Mouse (Mus musculus) embryonic facial prominence, embryonic 14.5 days (tissue): Measurements from ENCODE around the gene Commd1. TPM values are rescaled to one million over a fixed set of nuclear protein-coding genes. Genes with fewer than 3 reads are reported as not detected.

Experiments used
- ATAC-seq: fragments of 200-750 bp; cut with Nextera tagmentation; 2 replicates; pipeline ENCODE4 v1.8.0; 2017; ENCODE audit warnings: low read depth, moderate number of reproducible peaks, moderate TSS enrichment
- DNase-seq: peaks from one replicate; pipeline ENCODE4 v3.0.0-alpha.2; 2015; ENCODE audit warnings: low spot score
- H3K27ac ChIP-seq: fragments of 300-500 bp; sonication (generic); replicated peaks from 2 replicates; pipeline ENCODE4 v1.5.1; 2014; ENCODE audit warnings: low read depth, mild to moderate bottlenecking, low read length, moderate library complexity
- H3K27me3 ChIP-seq: fragments of 300-500 bp; sonication (generic); replicated peaks from 2 replicates; pipeline ENCODE4 v1.6.1; 2014; ENCODE audit warnings: low read length; ENCODE audit not compliant: control insufficient read depth, insufficient read depth
- H3K36me3 ChIP-seq: fragments of 300-500 bp; sonication (generic); 2 replicates; pipeline ENCODE4 v1.6.1; 2014; ENCODE audit warnings: low read length, mixed read lengths; ENCODE audit not compliant: control insufficient read depth, insufficient read depth
- H3K4me1 ChIP-seq: fragments of 300-500 bp; sonication (generic); 2 replicates; pipeline ENCODE4 v1.6.1; 2014; ENCODE audit warnings: antibody characterized with exemption, low read length; ENCODE audit not compliant: control insufficient read depth, insufficient read depth
- H3K4me2 ChIP-seq: fragments of 300-500 bp; sonication (generic); 2 replicates; pipeline ENCODE4 v1.6.1; 2014; ENCODE audit warnings: low read depth, mild to moderate bottlenecking, low read length, moderate library complexity, mixed read lengths
- H3K4me3 ChIP-seq: fragments of 300-500 bp; sonication (generic); 2 replicates; pipeline ENCODE4 v1.5.1; 2014; ENCODE audit warnings: low read depth, mild to moderate bottlenecking, low read length
- H3K9ac ChIP-seq: fragments of 300-500 bp; sonication (generic); 2 replicates; pipeline ENCODE4 v1.6.1; 2014; ENCODE audit warnings: low read depth, mild to moderate bottlenecking, low read length, moderate library complexity, mixed read lengths
- H3K9me3 ChIP-seq: fragments of 300-500 bp; sonication (generic); 2 replicates; pipeline ENCODE4 v1.6.1; 2016; ENCODE audit warnings: low read length; ENCODE audit not compliant: control insufficient read depth
- WGBS: fragments of 180-500 bp; shearing (Covaris S2); extraction: QIAGEN DNeasy Blood & Tissue Kit; methylation state at CpG from one replicate; pipeline ENCODE4 v1.1.7; 2014; 5-methylcytosine and 5-hydroxymethylcytosine counted together
- polyA plus RNA-seq: library from polyadenylated mRNA; unstranded; fragments of >200 nt; fragmentation: Nextera tagmentation; extraction: Ambion mirVana; gene quantifications from 2 replicates; pipeline ENCODE4 v1.2.1, GENCODE M21; 2014

Gene Commd1
- 374 and 376 TPM in 2 replicates for polyA plus RNA-seq

DNA sequence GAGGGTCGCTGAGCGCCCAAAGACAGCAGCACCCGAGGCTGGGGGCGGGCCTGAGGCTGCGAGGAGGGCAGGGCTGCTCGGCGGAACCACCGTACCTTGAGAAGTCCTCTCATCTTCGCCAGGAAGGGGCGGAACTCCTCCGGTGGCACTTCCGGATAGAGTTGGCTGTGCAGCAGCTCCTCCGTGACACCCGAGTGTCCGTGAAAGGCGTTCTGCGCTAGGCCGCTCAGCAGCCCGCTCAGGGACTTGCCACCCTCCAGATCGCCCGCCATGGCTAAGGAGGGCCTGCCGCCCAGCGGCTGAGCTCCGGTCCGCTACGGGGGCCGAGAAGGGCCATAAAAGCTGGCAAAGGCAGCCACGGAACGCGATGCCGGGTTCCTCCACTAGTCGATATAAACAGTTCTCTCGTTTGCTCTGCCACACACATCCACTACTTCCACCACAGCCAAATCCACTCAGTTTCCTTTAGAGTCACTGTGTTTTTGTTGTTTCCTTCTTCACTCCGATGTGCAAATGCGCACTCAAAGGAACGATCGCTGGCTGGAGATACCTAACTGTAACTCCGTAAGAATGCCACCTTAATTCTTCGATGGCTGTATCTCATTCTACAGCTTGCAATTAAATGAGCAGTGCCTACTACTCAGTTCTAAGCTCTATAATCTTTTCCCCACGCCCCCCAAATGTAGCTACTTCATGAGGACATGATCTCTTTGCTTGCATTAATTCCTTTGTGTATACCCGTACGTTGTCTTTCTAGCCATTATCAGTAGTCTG lies at the start of gene Commd1, which contains the start of gene Gm28048:
Gene Commd1 (minus strand): TSS at position 399 of the 774 bp plus-strand sequence.
Gene Gm28048 (minus strand): TSS at position 107 of the 774 bp plus-strand sequence.
- WGBS = 2% methylated on average over 40 of the region's 42 CpGs
- DNase-seq (peak; percentile 95), ATAC-seq (peak; percentile 95)
- Histone ChIP-seq H3K9ac (peak within 1 kb of the TSS; percentile 82), H3K4me3 (peak within 1 kb of the TSS; percentile 75), H3K4me1 (peaks cover 9% of the 10 kb centered on the region), H3K36me3 (peaks cover 13% of the 10 kb centered on the region), H3K9me3 (no peaks in the 10 kb centered on the region), H3K27me3 (no peaks in the 10 kb centered on the region), H3K4me2 (peak within 1 kb of the TSS; percentile 76), H3K27ac (peak within 1 kb of the TSS; percentile 96)

DNA sequence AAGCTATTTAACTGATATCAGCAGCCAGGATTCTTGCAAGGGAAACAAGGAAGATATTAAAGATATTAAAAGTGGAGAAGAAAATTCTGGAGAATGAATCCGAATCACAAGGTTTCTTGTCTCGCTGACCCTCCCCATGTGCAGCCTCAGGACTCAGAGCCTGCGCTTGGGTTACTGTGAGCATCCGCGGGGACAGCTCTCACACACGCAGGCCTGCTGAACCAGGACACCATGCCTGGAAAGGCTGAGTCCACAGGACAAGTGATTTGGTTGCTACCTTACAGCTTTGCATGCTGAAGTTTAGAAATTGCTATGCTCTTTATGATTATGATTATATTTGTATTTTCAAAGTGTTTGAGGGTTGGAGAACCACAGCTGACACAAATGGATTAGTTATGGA lies 47.2 kb upstream of the Commd1 start:
- 74% methylated on average over 6 of the region's 6 CpGs for WGBS
- no peak overlapping the region for H3K9ac ChIP-seq

GRCm38 (mm10) chr11:23028957-23029356 lies 46.8 kb upstream of the Commd1 start:
- Histone ChIP-seq H3K9ac (no peak overlapping the region), H3K27me3 (no peaks in the 10 kb centered on the region), H3K27ac (no peak overlapping the region), H3K4me3 (no peak overlapping the region), H3K4me1 (no peaks in the 10 kb centered on the region), H3K9me3 (no peaks in the 10 kb centered on the region), H3K4me2 (no peak overlapping the region), H3K36me3 (no peaks in the 10 kb centered on the region)
- ATAC-seq = no peak
- DNase-seq = no peak
- 65% methylated on average over 3 of the region's 3 CpGs for WGBS

More for the DNA sequence above, 47.2 kb upstream of the Commd1 start:
- Histone ChIP-seq H3K27ac (no peak overlapping the region), H3K36me3 (no peaks in the 10 kb centered on the region), H3K9me3 (no peaks in the 10 kb centered on the region), H3K4me1 (no peaks in the 10 kb centered on the region), H3K4me2 (no peak overlapping the region), H3K27me3 (no peaks in the 10 kb centered on the region), H3K4me3 (no peak overlapping the region)
- DNase-seq (no peak), ATAC-seq (no peak)

- WGBS = 74% methylated on average over 3 of the region's 3 CpGs
- Histone ChIP-seq H3K4me1 (no peaks in the 10 kb centered on the region), H3K9ac (no peak overlapping the region), H3K27me3 (no peaks in the 10 kb centered on the region), H3K36me3 (no peaks in the 10 kb centered on the region), H3K9me3 (no peaks in the 10 kb centered on the region), H3K27ac (no peak overlapping the region), H3K4me2 (no peak overlapping the region), H3K4me3 (no peak overlapping the region)
- ATAC-seq (no peak), DNase-seq (no peak)
Measured at GRCm38 (mm10) chr11:23024169-23024568, 42.0 kb upstream of the Commd1 start.

- Histone ChIP-seq H3K4me1 (no peaks in the 10 kb centered on the region), H3K27me3 (no peaks in the 10 kb centered on the region), H3K4me3 (no peak overlapping the region), H3K36me3 (no peaks in the 10 kb centered on the region), H3K9me3 (no peaks in the 10 kb centered on the region), H3K4me2 (no peak overlapping the region), H3K27ac (no peak overlapping the region), H3K9ac (no peak overlapping the region)
- no peak for DNase-seq
- WGBS = 93% methylated on average over 2 of the region's 2 CpGs
- no peak for ATAC-seq
Measured at GRCm38 (mm10) chr11:23023155-23023554, 41.0 kb upstream of the Commd1 start.

DNA sequence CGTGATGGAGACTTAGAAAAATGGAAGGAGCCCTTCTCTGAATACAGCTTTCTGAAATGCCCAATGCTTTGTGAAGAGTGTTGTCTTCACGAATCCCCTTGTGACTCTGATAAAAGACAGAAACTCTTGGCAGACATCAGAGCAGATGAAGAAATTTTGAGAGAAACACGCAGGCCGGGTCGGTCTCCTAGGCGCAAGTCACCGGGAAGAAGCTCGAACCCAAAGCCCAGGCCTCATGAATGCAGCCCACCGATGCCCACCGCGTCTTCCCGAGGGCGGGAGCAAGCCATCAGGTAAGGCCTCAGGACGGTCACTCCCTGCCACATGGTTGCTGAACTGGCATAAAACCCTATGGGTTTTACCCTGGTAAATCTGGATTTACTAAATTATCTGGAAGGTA lies 38.7 kb upstream of the Commd1 start:
- ATAC-seq (no peak), DNase-seq (no peak)
- no peaks in the 10 kb centered on the region for H3K9me3 ChIP-seq
- H3K27ac ChIP-seq = no peak overlapping the region
- no peak overlapping the region for H3K4me2 ChIP-seq
- no peaks in the 10 kb centered on the region for H3K36me3 ChIP-seq
- 92% methylated on average over 14 of the region's 14 CpGs for WGBS
- no peaks in the 10 kb centered on the region for H3K27me3 ChIP-seq
- no peaks in the 10 kb centered on the region for H3K4me1 ChIP-seq
- no peak overlapping the region for H3K4me3 ChIP-seq
- no peak overlapping the region for H3K9ac ChIP-seq

DNA sequence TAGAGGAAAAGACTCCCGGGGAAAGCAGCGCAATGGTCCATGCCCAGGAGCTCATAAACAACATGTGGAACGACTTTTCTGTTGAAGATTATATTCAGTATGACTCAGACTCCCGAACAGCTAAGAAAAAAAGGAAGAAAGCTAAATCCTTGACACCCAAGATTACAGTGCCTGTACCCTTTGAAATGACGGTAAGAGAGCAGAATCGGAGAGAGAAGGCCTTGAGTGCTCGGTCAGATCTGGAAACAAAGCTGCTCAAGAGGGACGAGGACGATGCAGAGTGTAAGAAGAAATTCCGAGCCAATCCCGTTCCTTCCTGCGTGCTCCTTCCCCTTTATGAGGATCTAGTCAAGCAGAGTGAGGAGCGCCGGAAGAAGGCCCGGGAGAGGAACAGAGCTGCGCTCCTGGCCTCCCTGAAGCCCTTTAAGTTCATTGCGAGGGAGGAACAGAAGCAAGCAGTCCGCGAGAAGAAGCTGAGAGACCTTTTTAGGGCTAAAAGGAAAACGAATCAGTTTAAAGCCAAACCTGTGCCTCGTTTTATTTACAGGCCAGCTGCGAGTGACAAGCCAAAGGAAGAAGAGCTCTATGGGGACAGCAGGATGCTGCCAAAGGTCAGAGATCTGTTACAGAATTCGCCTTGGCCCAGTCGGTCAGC lies 38.1 kb upstream of the Commd1 start:
- Histone ChIP-seq H3K27ac (peak overlapping the region; percentile 44; the same call in 1 of the 2 replicates), H3K4me1 (no peaks in the 10 kb centered on the region), H3K4me3 (no peak overlapping the region), H3K36me3 (no peaks in the 10 kb centered on the region), H3K9me3 (no peaks in the 10 kb centered on the region), H3K4me2 (no peak overlapping the region), H3K27me3 (no peaks in the 10 kb centered on the region), H3K9ac (peak overlapping the region; percentile 37)
- 52% methylated on average over 24 of the region's 24 CpGs for WGBS
- DNase-seq (no peak), ATAC-seq (no peak)

- Histone ChIP-seq H3K27ac (no peak overlapping the region), H3K4me3 (no peak overlapping the region), H3K4me1 (no peaks in the 10 kb centered on the region), H3K9ac (no peak overlapping the region), H3K9me3 (no peaks in the 10 kb centered on the region), H3K4me2 (no peak overlapping the region), H3K36me3 (no peaks in the 10 kb centered on the region), H3K27me3 (no peaks in the 10 kb centered on the region)
- DNase-seq = no peak
- ATAC-seq = no peak
- WGBS = 92% methylated on average over 4 of the region's 4 CpGs
Measured at GRCm38 (mm10) chr11:23017943-23018342, 35.8 kb upstream of the Commd1 start.
